Mouse (Mus musculus): Measurements from ENCODE around the gene N4bp1.

DNA sequence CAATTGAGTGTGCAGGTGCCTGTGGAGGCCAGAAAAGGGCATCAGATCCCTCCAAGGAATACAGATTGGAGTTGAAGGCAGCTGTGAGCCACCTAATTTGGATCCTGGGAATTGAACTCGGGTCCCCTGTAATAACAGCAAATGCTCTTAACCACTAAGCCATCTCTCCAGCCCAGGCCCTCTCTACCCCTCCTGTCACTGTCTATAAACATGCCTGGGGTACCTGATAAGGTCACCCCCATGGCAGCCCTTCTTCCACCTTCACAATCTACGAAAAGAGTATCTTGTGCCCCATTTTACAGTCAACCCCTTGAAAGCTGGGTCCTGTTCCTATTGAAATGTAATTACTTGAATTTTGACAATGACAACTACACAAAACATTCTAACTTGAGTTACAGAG, 11.0 kb downstream of the N4bp1 start:
- TF ChIP-seq CTCF (IDR thresholded peaks at IDR 0.05; ENCODE audit: low read depth), result no peak
- TF ChIP-seq EP300 (IDR thresholded peaks at IDR 0.05; ENCODE audit: low read depth), result no peak

Measured in heart, postnatal 0 days (tissue).